Mouse (Mus musculus): ENCODE results near the gene Wfdc10. TPM values are rescaled to one million over a fixed set of nuclear protein-coding genes. Genes with fewer than 3 reads are reported as not detected.
"Not testable (repeated sequence)": the region's sequence is repeated elsewhere in the genome, so short reads cannot be mapped to it uniquely, and the experiment has no call there.

Gene Wfdc10
- polyA plus RNA-seq (2012; rRNA removed), result 0.73 TPM in 1 of 2 replicates, not detected in the other

DNA sequence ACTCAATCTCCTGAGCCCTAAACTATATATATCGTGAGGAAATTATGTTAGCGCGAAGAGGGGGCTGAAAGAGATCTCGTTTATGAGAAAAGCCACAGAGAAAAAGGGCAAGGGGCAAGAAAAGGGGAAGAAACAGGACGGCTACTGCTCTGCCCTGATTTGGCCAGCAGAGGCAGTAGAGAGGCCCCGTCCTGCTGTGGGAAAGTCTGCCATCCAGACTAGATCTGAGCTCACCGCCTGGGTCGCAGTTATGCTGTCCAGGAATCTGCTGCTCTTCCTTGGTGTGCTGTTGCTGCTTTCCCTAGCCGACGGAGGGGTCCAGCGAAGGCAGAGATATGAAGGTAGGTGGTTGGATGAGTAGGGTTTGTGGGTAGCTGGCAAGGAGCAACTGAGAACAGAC, at the start of gene Wfdc10:
Gene Wfdc10 (plus strand): TSS at position 189 of the 400 bp plus-strand sequence.
- DNase-seq (ENCODE audit: low read depth, low spot score), result no peak
- 13% methylated on average over 11 of the region's 11 CpGs for WGBS

DNA sequence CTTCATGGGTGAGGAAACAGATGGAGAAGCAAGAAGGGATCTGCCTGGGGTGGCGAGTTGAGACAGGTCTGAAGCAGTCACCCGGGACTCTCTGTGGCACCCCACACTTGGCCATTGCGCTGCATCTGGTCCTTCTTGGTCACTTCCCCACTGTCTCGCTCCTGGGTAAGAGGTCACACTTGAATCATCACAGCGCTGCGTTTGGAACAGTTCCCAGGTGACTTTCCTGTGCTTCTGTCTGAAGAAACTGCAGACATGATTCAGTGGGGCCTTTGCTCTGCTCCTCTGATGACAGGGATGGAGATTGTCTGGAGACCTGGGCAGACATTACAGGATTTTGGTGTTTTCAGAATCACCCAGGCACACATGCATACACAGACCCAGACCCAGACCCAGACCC, 47.1 kb upstream of the Wfdc10 start:
- whole genome bisulfite sequencing, result 66% methylated on average over 6 of the region's 6 CpGs
- DNase-seq (ENCODE audit: low read depth, low spot score), result no peak

DNA sequence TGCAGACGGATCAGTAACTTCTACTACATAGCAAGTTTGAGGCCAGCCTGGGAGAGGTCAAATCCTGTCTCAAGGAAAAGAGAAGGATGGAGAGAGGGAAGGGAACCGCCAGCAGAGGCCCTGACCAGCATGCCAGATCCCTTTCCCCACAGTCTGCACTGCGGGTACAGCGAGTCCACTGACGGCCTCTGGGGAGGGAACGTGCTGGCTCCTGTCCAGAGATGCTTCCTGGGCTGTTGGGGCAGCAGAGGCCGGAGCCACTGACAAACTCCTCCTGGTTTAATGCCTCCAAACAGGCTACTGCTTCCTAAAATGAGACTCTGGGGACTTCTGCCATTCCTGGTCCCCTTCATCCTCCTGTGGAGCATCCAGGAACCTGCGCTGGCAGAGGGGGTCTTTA, 42.4 kb upstream of the Wfdc10 start, which contains the start of the genes Wfdc6b and Wfdc8:
Gene Wfdc6b (plus strand): TSS at position 52 of the 400 bp plus-strand sequence.
Gene Wfdc8 (minus strand): TSS at position 156 of the 400 bp plus-strand sequence.
- not testable (repeated sequence) for DNase-seq (ENCODE audit: low read depth, low spot score)
- WGBS, result 48% methylated on average over 8 of the region's 8 CpGs

DNA sequence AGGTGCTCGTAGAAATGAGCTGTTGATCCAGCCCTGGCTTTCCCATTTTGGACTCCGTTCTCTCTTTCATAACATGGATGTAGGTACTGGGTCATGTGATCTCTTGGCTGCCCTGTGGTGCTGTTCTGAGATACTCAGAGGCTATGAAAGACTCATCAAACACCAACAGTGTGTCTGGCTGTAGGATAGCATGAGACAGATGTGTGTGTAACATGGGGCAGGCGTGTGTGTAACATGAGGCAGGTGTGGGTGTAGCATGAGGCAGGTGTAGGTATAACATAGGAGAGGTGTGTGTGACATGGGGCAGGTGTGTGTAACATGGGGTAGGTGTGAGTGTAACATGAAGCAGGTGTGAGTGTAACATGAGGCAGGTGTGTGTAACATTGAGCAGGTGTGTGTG, 40.5 kb upstream of the Wfdc10 start:
- DNase-seq (ENCODE audit: low read depth, low spot score), result no peak
- 87% methylated on average over 3 of the region's 3 CpGs for WGBS

DNA sequence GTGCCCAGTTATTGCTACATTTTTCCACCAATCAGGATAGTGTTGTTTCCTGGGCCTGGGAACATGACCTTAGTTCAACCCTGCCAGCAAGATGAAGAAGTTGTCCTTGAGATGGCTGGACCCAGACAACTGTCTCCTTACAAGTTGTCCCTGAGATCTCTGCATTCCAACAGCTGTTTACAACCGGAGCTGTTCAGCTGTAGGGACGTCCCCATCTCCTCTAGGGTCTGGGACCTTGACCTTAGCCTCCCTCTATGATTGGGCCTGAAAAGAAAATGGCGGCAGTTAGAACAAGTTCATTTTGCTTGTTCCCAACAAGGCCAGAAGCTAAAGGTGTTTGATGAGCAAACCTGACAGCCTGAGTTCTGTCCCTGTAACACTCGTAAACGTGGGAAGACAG, 36.8 kb upstream of the Wfdc10 start:
- 51% methylated on average over 5 of the region's 5 CpGs for WGBS

DNA sequence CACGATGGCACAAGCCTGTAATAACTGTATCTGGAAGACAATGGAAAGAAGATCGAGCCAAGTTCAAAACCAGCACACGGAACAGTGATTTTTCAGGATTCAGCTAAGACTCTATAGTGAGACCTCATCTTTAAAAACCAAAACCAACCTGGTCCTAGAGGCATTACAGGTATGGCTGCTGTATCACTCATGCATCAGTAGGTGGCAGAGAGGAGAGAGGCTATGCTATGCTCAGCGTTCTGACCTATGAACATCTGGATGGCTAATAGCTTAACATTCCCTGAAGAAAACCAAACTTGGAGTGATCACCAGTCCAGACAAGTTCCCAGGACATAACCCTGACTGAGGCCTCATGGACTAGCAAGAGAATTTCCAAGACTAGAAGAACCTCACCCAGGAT, 34.1 kb upstream of the Wfdc10 start:
- WGBS, result 73% methylated on average over 4 of the region's 4 CpGs
- DNase-seq (ENCODE audit: low read depth, low spot score), result no peak

More for the DNA sequence above, 36.8 kb upstream of the Wfdc10 start:
- no peak for DNase-seq (ENCODE audit: low read depth, low spot score)

DNA sequence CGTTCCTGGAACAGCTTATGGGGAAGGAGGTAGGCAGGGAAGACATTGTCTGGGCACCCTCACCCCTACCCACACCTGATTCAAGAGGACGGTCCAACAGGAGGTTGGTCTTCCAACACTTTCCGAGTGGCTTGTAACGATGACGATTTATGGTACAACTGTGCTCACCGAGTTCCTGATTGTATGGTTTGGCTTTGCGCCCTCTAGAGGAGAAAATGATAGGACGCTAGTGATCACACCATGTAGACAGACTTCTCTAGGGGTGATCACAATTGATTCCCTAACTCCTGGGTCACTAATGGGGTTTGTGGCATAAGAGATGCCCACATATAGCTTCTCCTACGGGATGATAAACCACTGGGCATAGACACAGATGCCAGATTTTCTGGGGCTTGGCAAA, 20.6 kb upstream of the Wfdc10 start:
- no peak for DNase-seq (ENCODE audit: low read depth, low spot score)

DNA sequence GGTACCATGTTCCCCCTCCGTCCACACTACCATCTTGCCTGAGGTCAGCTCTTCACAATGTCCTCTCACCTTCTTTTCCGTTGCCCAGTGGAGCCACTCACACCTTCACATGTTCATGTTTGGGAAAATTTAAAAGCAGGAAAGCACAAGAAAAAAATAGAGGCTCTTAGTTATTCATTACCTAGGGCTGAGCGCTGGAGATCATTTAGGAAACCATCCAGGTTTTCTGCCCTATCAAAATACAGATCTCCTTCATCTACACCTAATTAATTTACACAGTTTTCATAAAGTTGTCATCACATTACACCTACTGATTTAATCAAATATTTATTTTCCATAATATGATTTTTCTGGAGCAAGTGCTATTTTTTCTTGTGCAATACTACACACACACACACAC, 17.1 kb upstream of the Wfdc10 start, which contains the start of gene Wfdc16:
Gene Wfdc16 (minus strand): TSS at position 101 of the 400 bp plus-strand sequence.
- DNase-seq (ENCODE audit: low read depth, low spot score), result no peak
- WGBS, result 44% methylated on average over 3 of the region's 3 CpGs

More for the DNA sequence above, 20.6 kb upstream of the Wfdc10 start:
- WGBS, result 75% methylated on average over 9 of the region's 9 CpGs

DNA sequence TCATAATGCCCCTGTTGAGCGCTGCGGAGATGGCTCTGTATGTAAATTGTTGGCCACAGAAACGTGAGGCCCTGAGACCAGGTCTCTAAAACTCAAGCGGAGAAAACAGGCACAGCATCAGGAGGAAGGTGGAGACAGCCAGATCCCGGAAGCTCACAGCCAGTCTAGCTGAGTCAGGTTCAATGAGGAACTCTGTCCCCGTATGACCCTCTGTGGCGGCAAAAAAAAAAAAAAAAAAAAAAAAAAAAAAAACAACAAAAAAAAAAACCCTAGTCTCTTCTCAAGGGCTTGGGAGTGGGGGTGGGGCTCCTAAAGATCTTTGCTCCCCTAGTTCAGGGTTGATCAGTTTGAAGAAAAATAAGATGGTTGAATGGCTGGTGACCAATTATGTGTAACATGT, 14.7 kb upstream of the Wfdc10 start:
- DNase-seq (ENCODE audit: low read depth, low spot score), result no peak
- WGBS, result 43% methylated on average over 7 of the region's 7 CpGs

DNA sequence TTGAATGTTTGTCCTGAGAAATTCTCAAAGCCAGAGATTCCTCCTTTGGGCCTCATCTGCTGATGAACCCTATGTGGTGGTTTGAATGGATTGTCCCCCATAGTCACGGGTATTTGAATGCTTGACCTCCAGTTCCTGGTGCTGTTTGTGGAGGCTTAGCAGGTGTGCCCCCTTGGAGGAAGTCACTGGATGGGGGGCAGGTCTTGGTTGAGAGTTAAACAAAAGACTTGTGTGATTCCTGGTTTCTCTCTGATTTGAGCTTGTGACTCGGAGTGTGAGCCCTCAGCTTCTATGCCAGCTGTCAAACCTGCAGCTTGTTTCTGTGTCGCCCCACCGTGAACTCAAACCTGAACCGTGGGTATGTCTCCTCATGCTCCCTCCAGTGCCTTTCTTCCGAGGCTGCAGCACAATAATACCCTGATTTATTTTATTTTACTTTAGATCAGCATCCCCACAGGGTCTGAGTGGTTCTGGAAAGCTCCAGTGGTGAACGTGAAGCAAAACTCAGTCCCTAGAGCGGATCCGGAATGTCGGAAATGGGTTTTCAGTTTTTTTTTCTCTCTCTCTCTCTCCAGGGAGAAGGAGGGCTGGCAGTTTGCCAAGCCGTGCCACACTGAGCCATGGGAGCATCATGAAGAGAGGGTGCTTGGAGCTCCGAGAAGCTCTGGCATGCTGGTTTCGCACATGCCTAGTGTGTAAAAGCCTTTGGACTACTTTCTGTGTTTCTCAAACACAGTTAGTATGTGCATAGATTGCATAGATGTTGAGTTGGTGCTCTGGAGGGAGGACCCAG, 13.8 kb upstream of the Wfdc10 start:
- WGBS, result 75% methylated on average over 13 of the region's 13 CpGs
- no peak for DNase-seq (ENCODE audit: low read depth, low spot score)

DNA sequence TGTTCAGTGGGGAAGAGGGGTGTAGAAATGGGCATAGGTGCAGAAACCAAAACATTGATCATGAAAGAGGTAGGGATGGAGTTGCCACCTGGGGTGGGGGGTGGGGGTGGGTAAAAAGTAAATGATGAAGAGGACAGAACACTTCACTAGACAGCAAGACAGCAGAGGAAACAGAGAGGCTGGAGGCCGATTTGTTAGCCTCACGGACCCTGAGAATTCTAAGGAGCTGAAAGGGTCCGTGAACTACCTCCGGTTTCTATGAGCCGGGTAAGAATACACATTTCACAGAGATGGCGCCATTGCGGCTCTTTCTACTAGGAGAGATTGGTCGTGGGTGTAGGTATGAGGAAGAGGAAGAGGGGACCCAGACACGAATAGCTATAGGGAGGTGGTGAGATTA, 637 bp downstream of the Wfdc10 start, which contains the start of gene Wfdc9:
Gene Wfdc9 (minus strand): TSS at position 101 of the 400 bp plus-strand sequence.
- DNase-seq (ENCODE audit: low read depth, low spot score), result no peak
- WGBS, result 76% methylated on average over 9 of the region's 9 CpGs

DNA sequence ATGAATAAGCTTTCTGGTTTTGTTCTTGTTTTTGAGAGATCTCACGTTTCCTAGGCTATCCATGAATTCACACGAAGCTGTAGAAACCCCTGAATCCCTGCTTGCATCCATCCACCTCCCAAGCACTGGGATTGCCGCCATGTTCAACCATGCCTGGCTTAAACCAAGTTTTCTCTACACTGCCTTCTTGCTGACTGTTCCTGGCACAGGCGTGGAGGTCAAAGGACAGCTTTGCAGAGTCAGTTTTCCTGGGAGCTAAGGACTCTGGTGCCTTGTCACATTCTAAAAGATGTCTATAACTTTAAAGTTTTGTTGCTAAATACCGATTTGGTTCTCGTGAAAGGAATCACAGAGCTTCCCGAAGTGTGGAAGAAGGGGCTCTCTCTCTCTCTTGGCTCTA, 9.0 kb downstream of the Wfdc10 start:
- no peak for DNase-seq (ENCODE audit: low read depth, low spot score)
- whole genome bisulfite sequencing, result 83% methylated on average over 7 of the region's 7 CpGs

DNA sequence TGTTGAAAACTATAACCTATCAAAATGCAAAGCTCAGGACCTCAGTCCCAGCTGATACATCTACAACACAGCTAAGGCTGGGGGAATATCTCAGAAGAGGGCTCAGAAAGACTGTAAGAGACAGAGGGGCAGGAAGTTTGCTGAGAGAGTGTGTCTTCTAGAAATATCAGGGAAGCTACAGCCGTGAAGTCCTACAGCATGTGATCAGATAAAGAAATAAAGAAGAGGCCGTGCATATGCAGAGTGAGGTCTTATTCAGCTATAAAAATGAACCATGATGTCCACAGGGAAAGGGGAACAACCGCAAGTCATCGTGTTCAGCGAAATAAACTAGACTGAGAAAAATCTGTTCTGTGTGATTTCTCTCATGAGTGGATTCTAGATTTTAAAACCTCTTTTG, 14.4 kb downstream of the Wfdc10 start:
- 72% methylated on average over 5 of the region's 5 CpGs for WGBS
- DNase-seq (ENCODE audit: low read depth, low spot score), result no peak

DNA sequence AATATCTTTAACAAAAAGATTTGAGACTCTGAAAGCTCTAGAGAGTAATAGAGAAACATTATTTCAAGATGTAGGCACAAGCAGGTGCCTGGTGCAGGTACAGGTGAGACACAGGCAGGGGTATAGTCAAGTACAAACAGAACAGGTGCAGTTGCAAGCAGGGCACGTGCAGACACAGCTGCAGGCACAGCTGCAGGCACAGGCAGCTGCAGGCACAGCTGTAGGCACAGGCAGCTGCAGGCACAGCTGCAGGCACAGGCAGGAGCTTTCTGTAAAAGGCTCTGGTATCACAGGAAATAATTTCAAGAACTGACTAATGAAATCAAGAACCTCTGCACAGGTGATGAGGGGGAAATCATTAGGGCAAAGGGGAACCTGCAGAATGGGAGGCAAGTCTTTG, 15.1 kb downstream of the Wfdc10 start:
- DNase-seq (ENCODE audit: low read depth, low spot score), result no peak
- 0% methylated on average over 1 of the region's 1 CpGs for WGBS

DNA sequence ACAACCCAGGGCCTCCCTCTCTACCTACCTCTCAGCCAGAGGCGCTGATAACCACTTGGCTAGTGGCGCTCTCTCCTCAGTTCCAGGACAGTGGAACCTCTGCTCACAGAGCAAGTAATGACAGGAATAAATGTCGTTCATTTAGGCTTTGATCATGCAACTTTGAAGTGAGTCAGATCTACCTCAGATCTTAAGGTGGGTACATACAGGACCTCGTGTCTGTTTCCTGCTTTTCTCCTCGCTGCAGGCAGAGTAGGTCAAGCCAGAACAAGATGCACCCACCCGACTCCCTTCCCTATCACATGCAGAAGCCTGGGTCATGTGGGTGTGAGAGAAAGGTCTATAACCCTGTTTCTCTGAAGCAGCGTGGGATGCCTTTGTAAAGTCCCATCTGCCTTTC, 18.1 kb downstream of the Wfdc10 start, which contains the start of gene Wfdc11:
Gene Wfdc11 (minus strand): TSS at position 101 of the 400 bp plus-strand sequence.
- WGBS, result 66% methylated on average over 7 of the region's 7 CpGs
- no peak for DNase-seq (ENCODE audit: low read depth, low spot score)

DNA sequence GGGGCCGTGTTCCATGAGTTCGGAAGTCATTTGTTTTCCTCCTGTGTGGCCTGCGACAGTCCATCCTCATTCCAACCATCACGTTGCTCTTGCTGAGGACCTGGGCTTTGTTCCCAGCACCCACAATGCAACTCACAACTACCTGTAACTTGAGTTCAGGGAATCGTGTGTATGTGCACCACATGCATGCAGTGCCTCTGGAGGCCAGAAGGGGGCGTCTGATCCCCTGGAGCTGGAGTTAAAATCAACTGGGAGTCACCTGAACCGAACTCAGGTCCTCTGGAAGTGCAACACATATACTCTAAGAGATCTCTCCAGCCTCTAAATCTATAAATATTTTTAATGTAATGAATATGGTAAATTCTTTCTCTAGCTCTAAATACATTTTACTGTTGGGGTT, 20.3 kb downstream of the Wfdc10 start:
- DNase-seq (ENCODE audit: low read depth, low spot score), result no peak
- WGBS, result 83% methylated on average over 7 of the region's 7 CpGs

DNA sequence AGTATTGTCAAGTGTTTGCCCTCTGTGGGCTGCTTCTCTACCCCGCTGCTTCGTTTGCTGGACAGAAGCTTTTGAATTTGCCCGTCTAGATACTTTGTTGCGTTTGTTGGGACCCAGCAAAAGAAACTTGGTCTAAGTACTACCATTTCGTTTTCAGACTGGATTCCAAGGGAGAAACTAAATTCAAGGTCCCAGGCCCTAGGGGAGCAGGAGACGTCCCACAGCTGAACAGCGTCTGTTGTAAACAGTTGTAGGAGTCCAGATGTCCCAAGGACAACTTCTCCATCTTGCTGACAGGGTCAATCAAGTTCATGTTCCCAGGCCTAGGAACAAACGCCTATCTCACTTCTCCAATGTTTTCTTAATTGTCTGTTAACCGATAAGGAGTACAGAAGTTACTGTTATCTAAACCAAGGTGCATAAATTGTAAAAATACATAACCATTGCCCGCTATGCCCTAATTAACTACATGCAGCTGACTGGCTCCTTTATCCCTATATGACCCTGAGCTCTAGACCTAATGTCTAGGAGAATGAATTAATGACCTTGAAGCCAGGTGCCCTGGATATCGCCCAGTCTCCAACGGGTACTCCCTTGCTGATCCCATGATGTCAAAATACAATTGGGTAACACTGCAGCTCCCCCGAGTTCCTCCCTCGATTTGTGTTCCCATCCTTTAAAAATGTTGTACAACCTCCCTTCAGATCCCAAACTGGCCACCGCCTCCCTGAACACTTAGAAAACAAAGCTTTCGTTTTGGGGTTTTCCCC, 21.3 kb downstream of the Wfdc10 start:
- DNase-seq (ENCODE audit: low read depth, low spot score), result no peak
- 55% methylated on average over 16 of the region's 16 CpGs for WGBS

DNA sequence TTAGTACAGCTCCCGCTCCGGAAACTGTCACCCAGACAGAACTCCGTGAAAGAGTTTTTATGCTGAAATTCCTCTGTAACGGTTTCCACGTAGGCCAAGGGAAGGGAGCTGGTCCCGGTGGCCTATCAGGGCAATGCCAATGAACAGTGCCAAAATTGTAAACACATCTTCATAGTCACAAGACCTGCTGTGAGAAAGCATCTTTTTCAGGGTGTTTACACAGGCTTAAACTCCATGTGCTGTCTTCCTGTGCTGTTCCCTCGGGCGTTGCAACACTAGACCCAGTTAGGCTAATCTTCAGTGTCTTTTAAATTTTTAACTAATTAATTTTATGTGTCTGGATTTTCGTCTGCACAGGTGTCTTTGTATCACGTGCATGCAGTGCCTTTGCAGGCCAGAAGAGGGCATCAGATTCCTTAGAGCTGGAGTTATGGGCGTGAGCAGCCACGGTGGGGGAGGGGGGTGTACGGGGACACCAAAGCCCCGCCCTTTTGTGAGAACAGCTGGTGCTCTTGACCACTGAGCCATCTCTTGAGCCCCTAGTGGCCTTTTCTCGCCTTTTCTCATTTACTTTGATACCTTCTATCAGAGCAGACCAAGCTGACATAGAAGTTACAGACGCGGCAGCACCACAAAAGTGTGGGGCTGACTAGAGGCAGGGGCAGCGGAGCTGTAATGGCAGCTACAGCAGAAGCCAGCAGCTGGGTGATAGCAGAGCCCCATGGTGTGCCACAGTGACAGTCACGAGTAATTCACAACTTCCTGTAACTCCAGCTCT, 23.2 kb downstream of the Wfdc10 start:
- no peak for DNase-seq (ENCODE audit: low read depth, low spot score)
- 10% methylated on average over 19 of the region's 19 CpGs for WGBS

DNA sequence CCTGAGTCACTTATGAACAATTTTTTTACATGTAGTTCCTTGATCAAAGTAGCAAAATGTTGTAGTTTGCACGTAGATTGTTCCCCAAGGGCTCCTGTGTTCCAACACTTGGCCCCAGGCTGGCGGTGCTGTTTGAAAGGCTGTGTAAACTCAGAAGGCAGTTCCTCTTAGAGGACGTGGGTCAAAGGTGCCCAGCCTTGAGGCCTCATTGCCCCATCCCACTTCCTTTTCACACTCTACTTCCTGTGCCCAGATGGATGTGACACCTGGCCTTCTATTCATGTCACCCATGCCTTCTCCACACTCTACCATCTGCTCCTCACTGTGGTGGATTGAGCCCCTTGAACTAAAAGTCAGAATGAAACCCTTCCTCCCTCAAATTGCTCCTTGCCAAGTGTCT, 24.1 kb downstream of the Wfdc10 start:
- DNase-seq (ENCODE audit: low read depth, low spot score), result peak; percentile 61
- WGBS, result 13% methylated on average over 3 of the region's 3 CpGs

DNA sequence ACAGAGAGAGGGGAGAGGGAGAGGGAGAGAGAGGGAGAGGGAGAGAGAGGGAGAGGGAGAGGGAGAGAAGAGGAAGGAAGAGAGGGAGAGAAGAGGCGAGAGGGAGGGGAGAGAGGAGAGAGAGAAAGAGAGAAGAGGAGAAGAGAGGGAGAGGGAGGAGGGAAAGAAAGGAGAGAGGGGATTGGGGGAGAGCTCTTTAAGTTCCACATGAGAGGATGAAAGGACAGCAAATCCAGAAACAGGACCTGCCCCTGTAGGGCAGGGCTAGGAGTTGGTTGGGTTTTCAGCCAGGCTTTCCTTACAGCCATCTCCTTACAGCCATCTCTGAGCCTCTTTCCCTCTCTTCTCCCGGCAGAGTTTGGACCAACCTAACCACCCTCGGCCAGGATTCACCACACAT, 29.0 kb downstream of the Wfdc10 start, which contains the start of gene Wfdc13:
Gene Wfdc13 (plus strand): TSS at position 301 of the 400 bp plus-strand sequence.
- 74% methylated on average over 3 of the region's 3 CpGs for WGBS
- no peak for DNase-seq (ENCODE audit: low read depth, low spot score)
